Mouse (Mus musculus): ENCODE measurements around the gene Abhd15. TPM values are rescaled to one million over a fixed set of nuclear protein-coding genes. Genes with fewer than 3 reads are reported as not detected.

Gene Abhd15
- polyA plus RNA-seq, 1 experiment from 2014 or later = 3.5 TPM

DNA sequence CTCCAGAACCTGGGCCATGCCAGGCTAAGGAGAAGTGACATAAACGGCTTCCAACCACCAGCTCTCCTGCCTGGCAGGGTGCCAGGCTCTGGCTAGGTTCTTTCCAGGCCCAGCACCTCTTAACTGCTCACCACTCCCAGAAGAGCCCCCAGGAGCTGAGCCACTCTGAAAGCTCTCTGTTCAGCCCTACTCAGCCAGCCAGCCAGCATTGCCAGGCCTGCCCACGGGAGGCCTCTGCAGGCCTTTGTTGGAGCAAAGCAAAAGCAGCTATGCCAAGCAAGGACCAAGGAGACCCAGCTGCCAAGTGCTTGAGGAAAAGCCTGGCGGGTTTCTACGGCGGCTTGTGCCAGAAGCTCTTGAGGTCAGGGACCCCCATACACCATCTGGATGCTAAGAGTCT is 28.1 kb upstream of the Abhd15 start:
- H3K4me2 ChIP-seq (replicated peaks) = no peak overlapping the region
- no peak for ATAC-seq
- H3K27ac ChIP-seq = no peak overlapping the region
- H3K27me3 ChIP-seq (replicated peaks) = no peaks in the 10 kb centered on the region
- no peak overlapping the region for H3K4me3 ChIP-seq (replicated peaks)
- H3K9ac ChIP-seq = no peak overlapping the region
- WGBS = 71% methylated on average over 5 of the region's 5 CpGs
- no peaks in the 10 kb centered on the region for H3K9me3 ChIP-seq
- H3K36me3 ChIP-seq = no peaks in the 10 kb centered on the region
- H3K4me1 ChIP-seq (replicated peaks) = peaks cover 52% of the 10 kb centered on the region

DNA sequence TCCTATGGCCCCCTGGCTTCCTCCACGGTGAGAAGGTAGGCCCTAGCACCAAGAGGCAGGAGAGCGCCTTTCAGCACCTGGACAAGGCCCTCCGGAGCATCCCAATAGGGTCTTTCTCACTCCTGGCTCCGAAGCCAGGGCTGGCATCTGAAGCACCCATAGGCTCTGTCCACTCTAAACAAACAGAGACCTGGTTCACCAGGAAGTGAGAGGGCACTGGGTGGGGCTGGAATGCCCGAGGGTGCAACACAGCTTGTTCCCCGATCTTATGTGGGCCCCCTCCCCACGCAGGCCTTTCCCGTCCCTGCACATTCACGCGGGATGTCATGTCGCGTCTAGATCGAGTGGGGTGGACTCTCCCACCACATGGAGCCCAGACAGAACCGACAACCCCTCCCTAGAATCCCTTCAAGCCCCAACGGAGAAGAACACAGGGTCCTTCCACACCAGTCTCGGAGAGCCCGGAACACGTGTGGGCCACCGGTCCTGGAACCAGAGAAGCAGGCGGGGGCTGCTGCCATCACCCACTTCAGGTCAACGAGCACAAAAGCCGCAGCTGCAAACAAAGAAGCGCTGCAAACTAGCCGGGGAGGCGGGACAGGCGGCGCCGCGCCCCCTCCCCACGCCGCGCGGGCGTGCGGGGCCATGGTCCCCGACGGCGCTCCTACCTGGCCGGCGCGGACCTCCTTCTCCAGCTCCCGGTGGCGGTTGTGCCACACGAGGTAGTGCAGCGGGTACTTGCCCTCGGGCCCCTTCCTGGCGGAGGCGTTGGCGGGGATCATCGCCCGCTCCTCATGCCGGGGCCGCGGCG is 25.9 kb upstream of the Abhd15 start:
- H3K27ac ChIP-seq = no peak overlapping the region
- H3K4me3 ChIP-seq (replicated peaks) = peak overlapping the region; percentile 90
- WGBS = 2% methylated on average over 46 of the region's 55 CpGs
- H3K27me3 ChIP-seq (replicated peaks) = no peaks in the 10 kb centered on the region
- no peaks in the 10 kb centered on the region for H3K36me3 ChIP-seq
- no peaks in the 10 kb centered on the region for H3K9me3 ChIP-seq
- ATAC-seq = no peak
- H3K4me1 ChIP-seq (replicated peaks) = peaks cover 54% of the 10 kb centered on the region
- H3K9ac ChIP-seq = peak overlapping the region; percentile 75
- peak overlapping the region; percentile 97 for H3K4me2 ChIP-seq (replicated peaks)

DNA sequence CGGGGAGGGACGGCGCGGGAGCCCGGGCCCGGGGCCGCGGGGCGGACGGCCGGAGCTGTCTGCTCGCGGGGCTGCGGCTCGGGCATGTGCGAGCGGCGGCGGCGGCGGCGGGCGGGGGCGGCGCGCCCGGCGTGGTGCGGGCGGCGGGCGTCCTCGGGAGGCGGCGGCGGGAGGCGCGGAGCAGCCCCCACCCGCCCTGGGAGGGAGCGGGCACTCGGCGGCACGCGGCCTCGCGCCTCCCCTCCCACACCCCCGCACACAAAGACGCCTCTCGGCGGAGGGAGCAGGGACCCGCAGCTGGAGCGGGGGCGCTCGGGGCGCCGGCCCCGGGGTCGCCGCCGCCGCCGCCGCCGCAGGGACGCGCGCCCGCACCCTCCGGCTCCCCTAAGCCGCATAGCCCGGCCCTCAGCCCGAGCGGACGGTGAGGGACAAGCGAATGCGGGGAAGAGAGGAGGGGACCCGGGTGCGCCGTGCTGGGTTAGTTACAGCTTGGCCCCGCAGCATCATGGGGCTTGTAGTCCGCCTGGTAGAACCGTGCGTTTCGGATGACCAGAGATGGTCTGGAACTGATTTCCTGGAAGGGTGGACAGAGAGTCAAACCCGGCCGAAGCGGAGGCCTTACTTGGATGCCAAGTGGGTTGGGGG is 25.2 kb upstream of the Abhd15 start, which contains the start of gene Ankrd13b:
Ankrd13b (minus strand) TSS at position 88 of the 645 bp plus-strand sequence.
- peak within 1 kb of the TSS; percentile 75 for H3K9ac ChIP-seq
- no peaks in the 10 kb centered on the region for H3K36me3 ChIP-seq
- peak within 1 kb of the TSS; percentile 90 for H3K4me3 ChIP-seq (replicated peaks)
- ATAC-seq = peak; percentile 28; the same call in 1 of the 2 replicates
- 0 out of 2 replicates have a peak within 1 kb of the TSS, but pooled peaks have one; percentile 36 for H3K27ac ChIP-seq
- H3K9me3 ChIP-seq = no peaks in the 10 kb centered on the region
- no peaks in the 10 kb centered on the region for H3K27me3 ChIP-seq (replicated peaks)
- peaks cover 62% of the 10 kb centered on the region for H3K4me1 ChIP-seq (replicated peaks)
- peak within 1 kb of the TSS; percentile 97 for H3K4me2 ChIP-seq (replicated peaks)
- 1% methylated on average over 73 of the region's 87 CpGs for WGBS

DNA sequence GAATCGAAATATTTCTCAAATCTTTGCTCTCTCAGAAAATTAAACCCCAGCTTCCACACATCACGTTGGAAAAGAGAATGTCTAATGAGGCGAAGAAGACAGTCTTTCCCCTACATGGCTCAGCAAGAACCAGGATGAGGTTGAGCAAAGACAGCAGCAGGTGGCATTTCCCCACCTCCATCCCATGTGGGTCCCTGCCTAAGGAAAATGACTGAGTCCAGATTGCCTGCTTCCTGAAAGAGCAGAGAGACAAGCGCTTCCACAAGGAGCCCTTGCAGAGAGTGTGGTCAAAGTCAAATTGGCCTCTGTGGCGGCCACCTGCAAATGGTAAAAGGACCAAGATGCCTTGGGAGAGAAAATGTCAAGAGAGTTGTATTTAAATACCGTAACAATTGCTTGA is 24.5 kb upstream of the Abhd15 start:
- no peaks in the 10 kb centered on the region for H3K9me3 ChIP-seq
- 69% methylated on average over 6 of the region's 6 CpGs for WGBS
- H3K27me3 ChIP-seq (replicated peaks) = no peaks in the 10 kb centered on the region
- ATAC-seq = no peak
- peak overlapping the region; percentile 97 for H3K4me2 ChIP-seq (replicated peaks)
- peak overlapping the region; percentile 96; the same call in 1 of the 2 replicates for H3K4me3 ChIP-seq (replicated peaks)
- H3K36me3 ChIP-seq = no peaks in the 10 kb centered on the region
- H3K9ac ChIP-seq = no peak overlapping the region
- H3K4me1 ChIP-seq (replicated peaks) = peaks cover 64% of the 10 kb centered on the region
- peak overlapping the region; percentile 88 for H3K27ac ChIP-seq

DNA sequence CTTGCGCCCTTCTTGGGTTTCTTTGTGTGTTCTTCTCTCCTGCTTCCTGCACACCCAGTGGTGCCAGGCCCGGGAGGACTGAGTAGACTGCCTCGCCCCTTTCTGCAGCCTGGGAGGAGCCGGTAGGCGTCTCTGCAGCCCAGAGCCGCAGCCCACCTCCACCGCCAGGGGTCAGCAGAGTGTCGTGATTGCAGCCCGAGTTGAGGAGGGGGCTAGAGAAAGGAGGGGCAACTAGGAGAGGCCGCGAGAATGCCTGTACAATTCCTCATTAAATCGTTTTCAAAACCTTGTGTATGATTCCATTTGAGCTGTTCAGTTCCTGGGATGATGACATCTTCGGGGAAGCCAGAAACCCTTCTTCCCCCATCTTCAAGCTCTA is 23.8 kb upstream of the Abhd15 start:
- peak overlapping the region; percentile 96 for H3K4me3 ChIP-seq (replicated peaks)
- H3K9me3 ChIP-seq = no peaks in the 10 kb centered on the region
- peak overlapping the region; percentile 88 for H3K27ac ChIP-seq
- WGBS = under 1% methylated on average over 13 of the region's 13 CpGs
- H3K9ac ChIP-seq = peak overlapping the region; percentile 61
- H3K4me2 ChIP-seq (replicated peaks) = peak overlapping the region; percentile 97
- H3K27me3 ChIP-seq (replicated peaks) = no peaks in the 10 kb centered on the region
- peaks cover 62% of the 10 kb centered on the region for H3K4me1 ChIP-seq (replicated peaks)
- no peaks in the 10 kb centered on the region for H3K36me3 ChIP-seq
- ATAC-seq = peak; percentile 62

DNA sequence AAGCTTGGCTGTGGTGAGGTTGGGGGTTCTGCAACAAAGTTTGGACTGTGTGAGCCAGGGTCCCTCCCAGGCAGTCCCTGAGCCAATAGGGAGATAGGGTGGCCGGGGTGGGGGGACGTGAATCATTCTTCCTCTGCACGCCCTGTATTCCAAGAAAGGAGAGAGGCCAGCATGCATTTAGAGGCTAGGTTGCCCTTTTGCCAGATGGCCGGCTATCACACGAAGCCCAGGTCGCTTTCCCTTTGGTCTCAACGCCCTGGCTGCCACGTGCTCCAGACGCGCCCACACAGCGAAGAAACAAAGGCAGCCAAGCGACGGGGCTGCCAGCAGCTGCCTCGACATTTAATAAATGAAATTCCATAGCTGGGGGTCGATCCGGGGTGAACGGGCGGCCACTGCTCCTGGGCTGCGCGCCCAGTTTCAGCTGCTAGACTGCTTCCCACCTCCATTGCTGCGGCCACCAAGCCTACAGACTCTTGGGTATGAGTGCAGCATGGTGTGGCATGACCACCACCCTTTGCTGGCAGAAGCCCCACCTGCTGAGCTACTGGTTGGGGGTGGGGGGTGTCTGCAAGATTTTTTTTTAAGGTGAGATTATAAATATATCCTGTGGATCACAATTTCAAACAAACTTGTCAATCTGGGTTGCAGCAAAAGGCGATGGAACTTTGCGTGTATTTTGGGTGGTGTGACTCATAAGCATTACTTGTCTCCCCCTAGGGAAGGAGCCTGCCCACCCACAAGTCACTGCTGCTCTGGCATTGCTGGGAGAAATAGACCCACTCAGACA is 23.2 kb upstream of the Abhd15 start:
- Histone ChIP-seq H3K9me3 (no peaks in the 10 kb centered on the region), H3K4me1 (replicated peaks) (peaks cover 60% of the 10 kb centered on the region), H3K36me3 (no peaks in the 10 kb centered on the region), H3K4me3 (replicated peaks) (peak overlapping the region; percentile 96), H3K4me2 (replicated peaks) (peak overlapping the region; percentile 97), H3K9ac (peak overlapping the region; percentile 61), H3K27me3 (replicated peaks) (no peaks in the 10 kb centered on the region), H3K27ac (peak overlapping the region; percentile 88)
- under 1% methylated on average over 23 of the region's 23 CpGs for WGBS
- ATAC-seq = peak; percentile 64

DNA sequence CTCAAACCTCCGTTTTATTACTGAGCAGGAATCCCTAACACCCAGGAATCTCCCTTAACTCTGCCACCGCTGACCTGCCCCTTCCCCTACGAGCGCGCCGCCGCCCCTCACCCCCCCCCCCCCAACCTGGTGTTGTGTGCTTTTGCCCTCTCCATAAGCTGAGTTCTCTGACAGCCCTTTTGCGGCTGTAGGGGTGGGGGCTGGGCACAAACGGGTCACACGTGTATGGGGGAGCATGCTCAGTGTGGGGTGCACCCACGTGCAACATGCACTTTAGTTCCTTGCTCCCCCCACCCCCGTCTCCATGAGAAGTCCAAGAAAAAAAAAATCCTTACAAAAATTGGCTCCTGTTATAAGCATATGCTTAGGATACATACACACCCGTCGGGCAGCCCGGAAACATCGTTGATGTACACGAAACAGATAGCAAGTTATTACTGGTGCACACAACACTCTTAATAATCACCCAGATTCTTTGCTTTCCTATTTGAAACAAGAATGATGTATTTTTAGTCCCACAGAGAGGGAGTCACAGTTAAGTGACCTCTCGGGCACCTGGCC is 22.5 kb upstream of the Abhd15 start:
- 2% methylated on average over 15 of the region's 18 CpGs for WGBS
- H3K4me1 ChIP-seq (replicated peaks) = peaks cover 65% of the 10 kb centered on the region
- H3K27me3 ChIP-seq (replicated peaks) = no peaks in the 10 kb centered on the region
- ATAC-seq = no peak
- H3K9me3 ChIP-seq = no peaks in the 10 kb centered on the region
- H3K4me3 ChIP-seq (replicated peaks) = peak overlapping the region; percentile 96
- peak overlapping the region; percentile 90 for H3K27ac ChIP-seq
- H3K4me2 ChIP-seq (replicated peaks) = peak overlapping the region; percentile 97
- H3K36me3 ChIP-seq = no peaks in the 10 kb centered on the region
- peak overlapping the region; percentile 61 for H3K9ac ChIP-seq

DNA sequence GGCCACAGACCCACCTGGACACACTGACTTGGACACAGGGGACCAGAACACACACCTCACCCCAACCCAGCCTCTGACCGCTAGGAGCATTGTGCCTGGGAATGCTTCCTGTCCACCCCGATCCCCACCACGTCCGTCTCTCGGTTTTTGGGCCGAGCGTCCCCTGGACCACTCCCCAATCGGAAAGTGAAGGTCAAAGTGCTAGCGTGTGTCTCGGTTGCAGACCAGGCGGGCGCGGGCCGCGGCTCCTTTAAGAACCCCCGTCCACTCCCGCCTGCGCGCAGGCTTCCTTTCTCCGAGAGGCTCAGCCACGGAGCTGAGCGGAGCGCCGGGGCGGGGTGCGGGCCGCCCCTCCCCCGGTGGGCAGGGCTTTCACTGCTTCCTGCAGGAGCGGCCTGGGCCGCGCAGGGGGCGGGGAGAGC is 22.0 kb upstream of the Abhd15 start:
- under 1% methylated on average over 27 of the region's 32 CpGs for WGBS
- Histone ChIP-seq H3K9ac (peak overlapping the region; percentile 90), H3K27ac (peak overlapping the region; percentile 90), H3K36me3 (no peaks in the 10 kb centered on the region), H3K4me1 (replicated peaks) (peaks cover 69% of the 10 kb centered on the region), H3K27me3 (replicated peaks) (no peaks in the 10 kb centered on the region), H3K4me2 (replicated peaks) (peak overlapping the region; percentile 97), H3K9me3 (no peaks in the 10 kb centered on the region), H3K4me3 (replicated peaks) (peak overlapping the region; percentile 96)
- ATAC-seq = peak; percentile 82

DNA sequence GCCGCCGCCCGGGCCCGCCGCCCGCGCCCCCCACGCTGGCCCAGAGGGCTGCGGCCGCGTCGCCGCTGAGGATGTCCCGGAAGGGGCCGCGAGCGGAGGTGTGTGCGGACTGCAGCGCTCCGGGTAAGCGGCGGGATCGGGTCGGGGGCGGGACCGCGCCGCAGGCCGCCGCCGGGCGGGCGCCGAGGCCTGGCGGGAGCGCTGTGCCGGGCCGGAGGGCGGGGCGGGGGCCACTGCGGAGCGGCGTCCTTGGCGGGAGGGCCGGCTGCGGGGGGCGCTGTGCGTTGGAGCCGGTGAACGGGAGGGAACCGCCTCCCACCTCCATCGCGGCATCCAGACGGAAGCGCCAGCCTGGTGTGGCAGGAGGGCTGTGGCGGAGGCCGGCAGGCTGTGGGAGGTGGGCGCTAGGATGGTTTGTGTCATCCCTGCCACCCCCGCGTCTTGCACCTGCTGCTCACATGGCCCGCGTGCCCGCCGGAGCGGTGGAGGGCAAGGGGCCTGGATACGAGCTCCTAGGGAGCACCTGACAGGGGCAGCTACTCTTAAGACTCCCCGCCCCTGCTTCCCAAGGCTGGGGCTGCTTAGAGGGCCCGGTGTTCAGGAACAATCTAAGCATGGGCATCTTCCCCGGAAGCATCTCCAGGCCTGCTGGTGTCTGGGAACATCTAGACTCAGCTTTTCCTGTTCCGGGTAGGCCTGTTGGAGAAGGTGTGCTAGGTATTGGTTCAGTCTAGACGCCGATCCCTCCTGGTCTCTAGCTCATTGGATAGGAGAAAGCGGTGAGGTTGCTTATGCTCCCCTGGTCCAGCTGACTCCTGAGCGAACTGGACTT is 21.2 kb upstream of the Abhd15 start, which contains the start of gene Git1:
Git1 (plus strand) TSS at position 51 of the 832 bp plus-strand sequence.
- ATAC-seq = peak; percentile 7
- Histone ChIP-seq H3K9ac (peak within 1 kb of the TSS; percentile 90), H3K9me3 (no peaks in the 10 kb centered on the region), H3K36me3 (no peaks in the 10 kb centered on the region), H3K4me2 (replicated peaks) (peak within 1 kb of the TSS; percentile 97), H3K4me1 (replicated peaks) (peaks cover 69% of the 10 kb centered on the region), H3K27ac (peak within 1 kb of the TSS; percentile 90), H3K27me3 (replicated peaks) (no peaks in the 10 kb centered on the region), H3K4me3 (replicated peaks) (peak within 1 kb of the TSS; percentile 96)
- WGBS = under 1% methylated on average over 50 of the region's 74 CpGs

DNA sequence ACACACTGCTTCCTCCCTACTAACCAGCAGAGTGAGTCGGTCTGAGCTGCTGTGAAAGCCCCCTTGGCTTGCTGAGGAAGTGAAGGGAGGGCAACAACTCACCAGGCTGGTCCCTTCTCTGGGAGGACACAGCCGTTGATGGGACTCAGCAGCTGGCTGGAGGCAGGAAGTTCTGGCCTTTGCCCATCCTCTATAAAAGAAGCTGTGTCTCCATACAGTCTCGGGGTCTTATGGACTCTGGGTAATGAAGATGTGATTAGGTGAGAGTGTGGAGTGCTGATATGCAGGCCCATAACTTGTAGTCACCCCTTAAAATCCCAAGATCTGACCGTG is 20.6 kb upstream of the Abhd15 start:
- peak overlapping the region; percentile 97 for H3K4me2 ChIP-seq (replicated peaks)
- H3K9me3 ChIP-seq = no peaks in the 10 kb centered on the region
- 25% methylated on average over 4 of the region's 4 CpGs for WGBS
- ATAC-seq = no peak
- peak overlapping the region; percentile 90 for H3K27ac ChIP-seq
- peaks cover 2% of the 10 kb centered on the region for H3K36me3 ChIP-seq
- H3K27me3 ChIP-seq (replicated peaks) = no peaks in the 10 kb centered on the region
- peaks cover 65% of the 10 kb centered on the region for H3K4me1 ChIP-seq (replicated peaks)
- H3K9ac ChIP-seq = peak overlapping the region; percentile 90
- H3K4me3 ChIP-seq (replicated peaks) = peak overlapping the region; percentile 96

DNA sequence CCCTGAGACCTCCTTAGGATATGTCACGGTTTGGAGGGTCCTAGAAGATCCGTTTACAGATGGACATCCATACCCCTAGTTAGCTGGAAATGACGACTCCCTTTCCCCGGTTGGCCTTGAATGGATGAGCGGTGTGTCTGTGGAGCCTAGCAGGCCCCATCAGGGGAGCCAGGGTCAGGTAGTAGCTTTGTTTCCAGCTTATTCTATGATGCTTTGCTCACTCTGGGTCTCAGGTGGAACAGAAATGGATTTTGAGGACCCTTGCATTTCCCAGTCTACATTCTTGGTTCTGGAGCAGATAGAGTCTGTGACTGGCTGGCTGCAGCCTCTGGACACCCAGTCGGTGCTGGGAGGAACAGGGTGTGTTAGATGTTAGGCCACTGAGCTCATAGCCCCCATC is 20.1 kb upstream of the Abhd15 start:
- H3K9ac ChIP-seq = peak overlapping the region; percentile 90
- 63% methylated on average over 6 of the region's 6 CpGs for WGBS
- H3K4me1 ChIP-seq (replicated peaks) = peaks cover 65% of the 10 kb centered on the region

More for the DNA sequence above, 20.1 kb upstream of the Abhd15 start:
- Histone ChIP-seq H3K4me3 (replicated peaks) (peak overlapping the region; percentile 96), H3K9me3 (no peaks in the 10 kb centered on the region), H3K27ac (peak overlapping the region; percentile 4; the same call in 1 of the 2 replicates), H3K27me3 (replicated peaks) (no peaks in the 10 kb centered on the region), H3K36me3 (peaks cover 6% of the 10 kb centered on the region), H3K4me2 (replicated peaks) (peak overlapping the region; percentile 97)
- ATAC-seq = no peak
